Mouse (Mus musculus) layer of hippocampus, postnatal 10 days (tissue): ENCODE results near the gene Ppp6r1. TPM values are rescaled to one million over a fixed set of nuclear protein-coding genes. Genes with fewer than 3 reads are reported as not detected.
"Not testable (repeated sequence)": the region's sequence is repeated elsewhere in the genome, so short reads cannot be mapped to it uniquely, and the experiment has no call there.

Experiments
- DNase-seq, 2 experiments: peaks; one replicate each; pipeline ENCODE4 v3.0.0; 2021; ENCODE audit warnings: low spot score in 2 of 2
- total RNA-seq, 2 experiments: library from RNA; stranded (reverse); gene quantifications; 2 replicates each; pipeline ENCODE4 v1.2.3; 2021

The Ppp6r1 gene
- total RNA-seq, 2 experiments from 2014 or later = 112 to 121 TPM

DNA sequence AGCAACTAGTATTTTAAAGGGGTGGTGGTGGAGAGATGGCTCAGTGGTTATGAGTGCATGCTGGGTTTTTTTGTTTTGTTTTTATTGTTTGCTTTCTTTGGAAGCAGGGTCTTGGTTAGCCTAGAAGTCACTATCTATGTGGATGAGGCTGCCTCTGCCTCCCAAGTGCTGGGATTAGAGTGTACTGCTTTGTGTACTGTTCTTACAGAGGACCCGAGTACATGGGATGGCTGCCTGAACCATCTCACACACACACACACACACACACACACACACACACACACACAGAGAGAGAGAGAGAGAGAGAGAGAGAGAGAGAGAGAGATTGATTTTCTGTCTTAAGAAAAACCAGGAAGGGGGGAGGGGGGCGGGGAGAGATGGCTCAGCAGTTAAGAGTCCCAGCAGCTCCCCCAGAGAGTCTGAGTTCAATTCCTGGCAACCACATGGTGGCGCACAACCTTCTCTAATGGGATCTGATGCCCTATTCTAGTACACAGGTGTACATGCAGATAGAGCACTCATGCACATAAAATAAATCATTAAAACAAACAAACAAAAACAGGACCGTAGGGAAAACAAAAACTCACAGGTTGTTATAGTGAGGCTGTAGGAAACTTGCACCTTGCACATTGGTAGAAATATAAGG, 35.2 kb downstream of the Ppp6r1 start:
- peak; percentile 53 to 55 for DNase-seq

DNA sequence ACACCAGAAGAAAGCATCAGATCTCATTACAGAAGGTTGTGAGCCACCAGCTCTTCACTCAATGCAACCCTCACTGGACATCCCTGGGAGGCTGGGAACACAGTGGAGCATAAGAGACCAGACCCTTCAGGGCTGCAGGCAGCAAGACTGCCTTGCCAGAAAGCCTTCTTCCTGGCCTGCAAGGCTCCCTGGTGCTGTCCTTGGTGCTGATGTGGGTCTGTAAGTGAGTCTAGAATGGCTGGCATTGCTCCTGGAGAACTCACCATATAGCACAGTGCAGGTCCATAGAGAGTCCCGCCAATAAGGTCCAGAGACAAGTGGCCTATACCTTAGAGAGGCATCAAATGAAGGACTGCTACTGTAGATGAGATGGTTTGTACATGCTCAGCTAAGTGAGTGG, 38.8 kb downstream of the Ppp6r1 start:
- DNase-seq = no peak

DNA sequence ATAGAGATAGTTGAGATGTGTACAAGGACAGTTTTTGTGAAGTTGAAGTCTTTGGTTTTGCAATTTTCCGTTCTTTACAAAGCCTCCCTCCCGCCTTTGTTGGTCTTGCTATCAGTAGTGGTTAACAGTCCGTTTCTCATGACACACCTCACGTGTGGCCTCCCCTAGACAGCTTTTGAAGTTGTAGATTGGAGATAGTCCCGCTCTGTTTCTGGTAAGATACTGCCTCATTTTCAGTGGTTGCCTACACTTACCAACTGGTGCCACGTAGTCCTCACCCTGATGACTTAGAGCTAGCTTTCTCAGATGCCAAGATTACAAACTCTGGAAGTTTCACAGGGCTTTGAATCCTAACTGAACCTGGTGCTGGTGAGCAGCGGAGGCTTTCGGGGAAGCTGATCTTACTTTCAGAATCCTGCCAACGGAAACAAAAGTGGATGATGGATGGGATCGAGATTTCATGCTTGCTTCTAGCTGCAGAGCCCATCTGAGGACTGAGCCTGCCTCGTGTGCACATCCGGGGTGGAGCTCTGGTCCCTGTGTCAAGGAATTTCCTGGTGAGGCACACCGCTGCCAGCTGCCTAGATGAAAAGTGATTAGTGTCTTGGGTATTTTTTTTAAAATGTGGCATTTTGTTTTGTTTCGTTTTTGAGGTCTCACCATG, 44.9 kb downstream of the Ppp6r1 start:
- no peak for DNase-seq

DNA sequence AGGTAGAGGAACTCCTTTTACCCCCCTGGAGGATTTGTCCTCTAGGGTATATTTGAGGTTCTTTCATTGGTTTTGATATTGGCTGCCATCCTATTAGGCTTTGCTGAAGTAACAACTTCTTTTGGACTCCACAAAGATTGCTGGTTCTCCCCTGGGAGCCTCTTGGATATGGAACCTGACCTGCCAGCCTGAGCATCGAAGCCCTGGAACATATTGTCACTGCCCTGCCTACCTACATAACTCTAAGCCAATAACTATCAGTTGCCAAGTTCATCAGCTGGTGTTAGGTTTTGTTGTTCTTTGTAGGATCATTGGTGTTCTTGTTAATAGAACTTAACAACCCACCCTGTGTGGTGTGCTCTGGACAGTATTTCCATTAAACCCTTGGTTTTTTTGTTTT, 45.9 kb downstream of the Ppp6r1 start:
- no peak for DNase-seq

DNA sequence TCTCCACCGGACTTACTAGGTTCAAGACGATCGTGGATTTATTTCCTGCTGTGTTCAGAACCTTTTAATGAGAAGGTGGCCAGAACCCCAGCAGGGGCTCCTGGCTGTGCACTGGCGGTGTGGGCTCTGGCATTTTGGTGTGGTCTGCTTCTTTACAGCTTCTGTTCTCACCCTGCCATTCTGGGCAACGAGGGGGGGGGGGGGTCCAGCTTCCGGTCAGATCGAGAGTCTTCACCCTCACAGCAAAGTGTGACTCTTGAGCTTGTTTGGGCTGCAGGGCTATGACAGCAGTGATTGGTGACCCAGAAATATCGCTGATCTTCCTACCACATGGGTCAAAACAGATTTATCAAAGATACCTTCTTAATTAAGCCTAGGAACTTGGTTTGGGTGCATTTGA, 46.4 kb downstream of the Ppp6r1 start:
- DNase-seq = no peak

DNA sequence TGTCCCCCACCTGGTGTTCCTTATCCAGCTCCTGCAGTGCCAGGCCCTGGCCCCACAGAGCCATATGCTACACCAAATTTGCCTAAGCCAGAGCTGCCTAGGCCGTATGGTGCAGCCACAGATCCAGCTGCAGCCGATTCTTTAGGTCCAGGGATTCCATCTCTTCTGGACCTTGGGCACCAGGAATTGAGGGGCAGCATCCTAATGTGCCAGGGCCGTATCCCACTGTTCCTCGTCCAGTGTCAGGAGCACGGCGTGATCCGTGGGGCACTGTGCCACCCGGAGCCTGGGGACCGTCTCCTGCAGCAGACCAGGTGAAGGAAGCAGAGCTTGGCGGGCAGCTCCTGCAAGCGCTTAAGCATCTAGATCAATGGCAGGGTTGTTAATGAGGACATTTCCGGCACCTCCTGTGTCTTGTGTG, 46.9 kb downstream of the Ppp6r1 start:
- DNase-seq = no peak

DNA sequence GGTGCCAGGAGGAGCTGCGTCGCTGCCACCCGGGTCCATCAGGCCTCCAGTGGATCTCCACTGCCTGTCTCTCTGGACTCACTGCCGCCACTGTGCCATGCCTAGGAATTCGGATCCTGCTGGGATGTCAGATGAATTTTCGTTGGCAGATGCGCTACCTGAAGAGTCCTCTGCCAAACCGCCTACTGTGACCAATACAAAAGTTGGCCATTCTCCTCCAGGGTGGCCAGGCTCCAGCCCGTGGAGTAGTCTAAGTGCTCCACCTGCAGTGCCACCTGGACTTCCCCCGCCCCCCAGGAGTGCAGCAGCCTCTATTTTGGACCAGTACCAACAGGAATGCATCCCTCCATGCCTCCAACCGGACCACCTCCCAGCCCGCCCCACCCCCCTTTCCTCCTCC, 47.3 kb downstream of the Ppp6r1 start:
- DNase-seq = no peak

DNA sequence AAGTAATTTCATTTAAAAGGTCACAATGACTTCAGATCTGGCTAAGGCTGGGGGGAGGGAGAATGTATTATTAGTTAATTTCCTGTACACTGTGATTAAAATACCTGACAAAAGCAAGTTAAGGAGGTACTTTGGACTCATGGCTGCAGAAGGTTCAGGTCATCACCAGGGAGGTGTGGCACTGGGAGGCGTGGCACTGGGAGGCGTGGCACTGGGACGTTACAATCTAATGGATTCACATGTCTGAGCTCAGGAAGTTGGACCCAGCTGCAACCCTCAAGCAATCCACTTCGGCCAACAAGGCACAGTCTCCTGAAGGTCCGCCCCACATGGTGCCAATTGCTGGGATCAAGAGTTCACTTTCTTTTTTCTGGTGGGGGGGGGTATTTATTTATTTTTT, 50.8 kb downstream of the Ppp6r1 start:
- no peak for DNase-seq

DNA sequence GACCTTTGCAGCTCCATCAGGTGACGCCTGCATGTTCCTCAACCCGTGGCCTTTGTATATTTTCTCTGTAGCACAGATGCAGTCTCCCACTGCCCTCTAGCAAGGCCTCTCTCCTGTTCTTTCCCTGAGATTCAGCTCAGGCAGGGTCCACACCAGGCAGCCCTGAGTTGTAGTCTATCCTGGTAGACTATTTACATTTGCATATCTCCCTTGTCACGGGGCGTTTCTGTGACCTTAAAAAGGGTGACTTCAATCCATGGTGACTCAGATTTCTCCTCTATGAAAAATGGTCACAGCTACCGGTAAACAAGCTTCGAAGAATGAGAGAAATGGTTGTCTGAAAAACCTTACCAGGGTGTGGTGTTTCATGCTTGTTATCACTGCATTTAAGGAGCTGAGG, 54.9 kb downstream of the Ppp6r1 start, which contains the start of gene Ptprh:
Gene Ptprh (minus strand): TSS at position 169 of the 400 bp plus-strand sequence.
- DNase-seq = no peak

DNA sequence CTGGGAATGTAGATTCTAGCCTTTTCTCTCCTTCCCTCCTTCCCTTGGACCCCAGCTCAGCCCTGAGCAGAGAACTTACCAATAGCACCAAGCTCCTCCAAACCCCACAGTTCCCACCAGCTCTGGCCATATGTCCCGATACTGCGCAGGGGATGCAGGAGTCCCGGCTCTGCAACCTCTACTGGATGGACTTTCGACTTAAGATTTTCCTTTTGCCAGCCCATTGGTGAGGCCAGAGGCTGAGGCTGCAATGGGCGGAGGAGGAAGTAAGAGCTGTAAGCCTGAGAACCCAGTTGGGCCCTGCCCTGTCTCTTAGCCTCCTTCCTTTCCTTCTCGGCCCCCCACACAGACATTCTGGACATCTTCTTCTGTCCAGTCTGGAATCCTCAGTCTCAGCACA, 55.9 kb downstream of the Ppp6r1 start:
- no peak for DNase-seq

DNA sequence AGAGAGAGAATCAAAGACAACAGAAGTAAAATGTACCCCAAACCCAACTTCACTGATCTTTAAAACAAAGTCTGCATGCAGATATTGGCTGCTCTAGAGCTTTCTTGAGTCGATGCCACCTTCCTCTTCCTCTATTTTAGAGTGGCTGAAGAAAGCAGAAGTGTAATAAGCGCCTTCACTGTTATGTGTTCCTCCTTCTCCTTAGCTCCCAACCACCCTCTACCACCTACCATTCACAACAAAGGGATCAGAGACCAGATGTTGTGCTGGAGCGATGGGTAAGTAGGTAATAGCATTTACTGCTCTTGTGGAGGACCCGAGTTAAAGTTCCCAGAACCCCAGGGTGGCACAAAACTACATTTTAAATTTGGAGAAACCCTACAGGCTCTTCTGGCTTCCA, 61.8 kb downstream of the Ppp6r1 start:
- not testable (repeated sequence) for DNase-seq

Other genes starting within 250 kb of the Ppp6r1 start
- 10 to 100 TPM; 33.6 to 40.1 TPM for gene Rdh13, start 213.4 kb downstream of the Ppp6r1 start, total RNA-seq
- 1 to 10 TPM; 3.2 to 4.9 TPM for gene Eps8l1, start 198.3 kb downstream of the Ppp6r1 start, total RNA-seq
- 100 to 1,000 TPM; 114 to 125 TPM for gene Ppp1r12c, start 157.3 kb downstream of the Ppp6r1 start, total RNA-seq
- 1 to 10 TPM; 2.0 to 2.9 TPM for gene Tnnt1, start 142.6 kb downstream of the Ppp6r1 start, total RNA-seq
- 1 to 10 TPM in 1 of 2 experiments, under 1 TPM in 1; 0.94 to 2.0 TPM for gene Tnni3, start 134.8 kb downstream of the Ppp6r1 start, total RNA-seq
- gene Dnaaf3, start 126.6 kb downstream of the Ppp6r1 start, total RNA-seq = 1 to 10 TPM; 1.2 to 1.4 TPM
- 100 to 1,000 TPM; 203 to 205 TPM for gene Syt5, start 111.5 kb downstream of the Ppp6r1 start, total RNA-seq
- gene Ptprh, start 55.0 kb downstream of the Ppp6r1 start, total RNA-seq = 1 to 10 TPM; 1.1 TPM
- gene Tmem86b, start 27.6 kb downstream of the Ppp6r1 start, total RNA-seq = 10 to 100 TPM; 13.9 to 18.5 TPM
- gene Hspbp1, start 26.0 kb upstream of the Ppp6r1 start, total RNA-seq = 10 to 100 TPM; 93.2 to 97.2 TPM
- gene Brsk1, start 31.6 kb upstream of the Ppp6r1 start, total RNA-seq = 100 to 1,000 TPM; 280 to 313 TPM
- not detected for gene Tmem150b, start 66.2 kb upstream of the Ppp6r1 start, total RNA-seq
- 10 to 100 TPM; 43.5 to 45.9 TPM for gene Kmt5c, start 81.1 kb upstream of the Ppp6r1 start, total RNA-seq
- 1 to 10 TPM; 6.5 to 9.8 TPM for gene Cox6b2, start 94.1 kb upstream of the Ppp6r1 start, total RNA-seq
- gene Fam71e2, start 112.3 kb upstream of the Ppp6r1 start, total RNA-seq = not detected
- under 1 TPM; 0.38 to 0.41 TPM for gene Il11, start 123.8 kb upstream of the Ppp6r1 start, total RNA-seq
- not detected for gene Tmem190, start 123.9 kb upstream of the Ppp6r1 start, total RNA-seq
- gene Tmem238, start 130.6 kb upstream of the Ppp6r1 start, total RNA-seq = 1 to 10 TPM; 4.3 to 5.4 TPM
- gene Rpl28, start 133.9 kb upstream of the Ppp6r1 start, total RNA-seq = 100 to 1,000 TPM; 540 to 663 TPM
- 100 to 1,000 TPM; 129 to 166 TPM for gene Ube2s, start 153.6 kb upstream of the Ppp6r1 start, total RNA-seq
- gene Shisa7, start 185.7 kb upstream of the Ppp6r1 start, total RNA-seq = 100 to 1,000 TPM; 107 to 116 TPM
- 1 to 10 TPM; 3.0 to 4.3 TPM for gene Isoc2b, start 211.2 kb upstream of the Ppp6r1 start, total RNA-seq
- 1 to 10 TPM; 7.2 to 8.2 TPM for gene Isoc2a, start 218.1 kb upstream of the Ppp6r1 start, total RNA-seq
- under 1 TPM in 1 of 2 experiments, not detected in 1; 0.45 TPM for gene Gm36210, start 247.5 kb upstream of the Ppp6r1 start, total RNA-seq